Mouse (Mus musculus) granulocyte monocyte progenitor cell, adult 5-6 weeks (primary cell): ENCODE measurements around the gene Slfn4. TPM values are rescaled to one million over a fixed set of nuclear protein-coding genes. Genes with fewer than 3 reads are reported as not detected.

Source experiments
- total RNA-seq, 2 experiments: library from RNA; stranded (forward) in 1 of 2; stranded (reverse) in 1 of 2; fragments of 200-712, 200-1000 nt in 1 of 2; fragments of >200 nt in 1 of 2; fragmentation: Nextera tagmentation in 1 of 2; gene quantifications; 2 replicates each; pipeline ENCODE4 v1.2.3; 2014 to 2017

Slfn4 gene
- total RNA-seq, 2 experiments from 2014 or later, result 1.5 to 6.4 TPM

Other genes starting within 250 kb of the Slfn4 start
- gene Slfn5, start 223.8 kb upstream of the Slfn4 start, total RNA-seq (2014; fragmentation: Nextera tagmentation), result 1.7 TPM in 1 of 2 replicates, not detected in the other
- gene Slfn5, start 223.8 kb upstream of the Slfn4 start, total RNA-seq (2017), result 0.82 and 3.3 TPM in 2 replicates
- 30.6 and 48.4 TPM in 2 replicates for gene Slfn9, start 183.4 kb upstream of the Slfn4 start, total RNA-seq (2014; fragmentation: Nextera tagmentation)
- gene Slfn9, start 183.4 kb upstream of the Slfn4 start, total RNA-seq (2017), result 44.6 and 48.6 TPM in 2 replicates
- 8.5 and 8.9 TPM in 2 replicates for gene Slfn8, start 154.4 kb upstream of the Slfn4 start, total RNA-seq (2014; fragmentation: Nextera tagmentation)
- gene Slfn8, start 154.4 kb upstream of the Slfn4 start, total RNA-seq (2017), result 7.6 and 10.2 TPM in 2 replicates
- gene Slfn2, start 110.1 kb upstream of the Slfn4 start, total RNA-seq (2014; fragmentation: Nextera tagmentation), result 8.3 and 11.4 TPM in 2 replicates
- gene Slfn2, start 110.1 kb upstream of the Slfn4 start, total RNA-seq (2017), result 30.2 and 43.3 TPM in 2 replicates
- gene Slfn1, start 58.3 kb upstream of the Slfn4 start, total RNA-seq (2014; fragmentation: Nextera tagmentation), result 0.30 TPM in 1 of 2 replicates, not detected in the other
- 3.1 and 3.8 TPM in 2 replicates for gene Slfn1, start 58.3 kb upstream of the Slfn4 start, total RNA-seq (2017)
- 15.8 and 16.6 TPM in 2 replicates for gene Slfn3, start 16.1 kb downstream of the Slfn4 start, total RNA-seq (2014; fragmentation: Nextera tagmentation)
- gene Slfn3, start 16.1 kb downstream of the Slfn4 start, total RNA-seq (2017), result 27.5 and 33.9 TPM in 2 replicates
- gene Slfn14, start 111.5 kb downstream of the Slfn4 start, total RNA-seq (2014; fragmentation: Nextera tagmentation), result not detected in 2 replicates
- not detected in 2 replicates for gene Slfn14, start 111.5 kb downstream of the Slfn4 start, total RNA-seq (2017)
- 60.0 and 68.0 TPM in 2 replicates for gene Ap2b1, start 123.8 kb downstream of the Slfn4 start, total RNA-seq (2014; fragmentation: Nextera tagmentation)
- gene Ap2b1, start 123.8 kb downstream of the Slfn4 start, total RNA-seq (2017), result 46.0 and 60.0 TPM in 2 replicates
- 5.8 and 9.0 TPM in 2 replicates for gene Pex12, start 127.4 kb downstream of the Slfn4 start, total RNA-seq (2014; fragmentation: Nextera tagmentation)
- gene Pex12, start 127.4 kb downstream of the Slfn4 start, total RNA-seq (2017), result 6.3 and 6.6 TPM in 2 replicates
- not detected in 2 replicates for gene Rasl10b, start 234.0 kb downstream of the Slfn4 start, total RNA-seq (2014; fragmentation: Nextera tagmentation)
- gene Rasl10b, start 234.0 kb downstream of the Slfn4 start, total RNA-seq (2017), result 0.09 and 0.41 TPM in 2 replicates